Mouse (Mus musculus) gastrocnemius, adult 2 months (tissue): Measurements from ENCODE around the gene B230118H07Rik. TPM values are rescaled to one million over a fixed set of nuclear protein-coding genes. Genes with fewer than 3 reads are reported as not detected.
A peak's percentile ranks its signal among the peaks of the same experiment; 100 is the strongest.
"Not testable (repeated sequence)": the region's sequence is repeated elsewhere in the genome, so short reads cannot be mapped to it uniquely, and the experiment has no call there.

Experiments used
- DNase-seq: peaks from one replicate; pipeline ENCODE4 v3.0.0; 2022
- H3K27ac ChIP-seq: fragments of 200-600 bp; 2 replicates; pipeline ENCODE4 v1.8.1; 2022; ENCODE audit warnings: mild to moderate bottlenecking
- H3K4me3 ChIP-seq: fragments of 200-600 bp; 2 replicates; pipeline ENCODE4 v1.8.1; 2022; ENCODE audit warnings: mild to moderate bottlenecking, moderate library complexity
- CTCF ChIP-seq: fragments of 200-600 bp; IDR thresholded peaks from 2 replicates; pipeline ENCODE4 v1.8.1; 2022; ENCODE audit warnings: antibody characterized with exemption, mild to moderate bottlenecking, moderate library complexity
- intact Hi-C: fragments of 180-260 bp; cut with DNase I; formaldehyde crosslinking; loops from one replicate; pipeline ENCODE4 v1.15.1; 2025
- total RNA-seq, 2 experiments: library from RNA; stranded (reverse); gene quantifications; 2 replicates each; pipeline ENCODE4 v1.2.3; 2021

Gene B230118H07Rik
- total RNA-seq, 2 experiments from 2014 or later: 79.3 to 89.4 TPM

DNA sequence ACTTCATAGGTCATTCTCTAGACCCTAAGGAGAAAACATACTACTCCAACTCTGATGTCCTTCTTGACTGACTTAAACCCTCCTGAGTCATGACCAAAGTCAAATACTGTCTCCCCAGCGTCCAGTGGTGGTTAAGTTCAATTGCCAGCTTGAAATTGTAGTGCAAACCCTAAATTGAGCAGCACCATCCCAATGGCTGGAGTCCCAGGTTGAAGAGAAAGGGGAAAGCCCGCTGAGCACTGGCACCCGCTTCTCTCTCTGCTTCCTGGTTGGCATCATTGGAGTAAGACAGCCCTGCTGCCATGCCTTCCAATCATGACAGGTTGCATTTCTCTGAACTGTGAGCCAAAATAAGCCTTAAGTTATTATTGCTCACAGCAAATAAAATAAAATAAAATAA lies 89.9 kb downstream of the B230118H07Rik start:
- DNase-seq: no peak
- H3K27ac ChIP-seq: no peak overlapping the region
- no peak for TF ChIP-seq CTCF
- intact Hi-C loops: no loop called here
- no peak overlapping the region for H3K4me3 ChIP-seq

DNA sequence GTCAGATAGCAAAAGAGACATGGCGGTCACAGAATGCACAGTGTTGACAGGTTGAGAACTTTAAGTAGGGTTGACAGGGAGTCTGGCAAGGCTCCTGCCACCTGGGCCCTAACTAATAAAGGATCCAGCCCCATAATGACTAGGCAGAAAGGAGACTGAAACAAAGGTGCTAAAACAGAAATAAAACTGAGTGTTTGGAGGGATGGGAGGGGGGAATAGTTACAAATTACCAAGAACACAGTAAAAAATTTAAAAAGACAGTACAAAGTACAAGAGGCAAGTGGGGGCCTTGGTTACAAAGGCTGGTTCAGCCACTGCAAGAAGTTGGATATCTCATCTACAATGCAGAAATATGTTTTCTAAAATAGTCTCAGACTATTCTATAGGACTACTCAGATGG lies 93.4 kb downstream of the B230118H07Rik start:
- H3K27ac ChIP-seq: no peak overlapping the region
- DNase-seq: no peak
- no peak overlapping the region for H3K4me3 ChIP-seq
- intact Hi-C loops: no loop called here
- TF ChIP-seq CTCF: no peak

DNA sequence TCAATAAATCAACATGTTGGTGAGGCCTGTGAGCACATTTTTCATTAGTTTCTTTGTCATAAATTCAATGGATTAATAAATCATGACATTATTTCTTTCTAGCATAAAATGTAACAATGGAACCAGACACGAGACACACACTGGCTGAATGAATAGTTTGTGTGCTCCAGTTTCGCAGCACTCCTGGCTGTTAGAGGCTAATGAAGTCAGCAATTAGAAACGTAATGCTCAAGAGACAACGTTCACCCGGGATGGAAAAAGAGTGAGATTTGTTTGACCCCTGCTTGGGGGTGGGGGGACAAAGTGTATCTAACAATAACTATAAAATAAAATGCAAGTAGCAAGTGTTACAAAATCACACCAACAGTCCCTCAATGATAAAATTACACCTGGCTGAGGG lies 95.5 kb downstream of the B230118H07Rik start:
- DNase-seq: no peak
- no peak for TF ChIP-seq CTCF
- intact Hi-C loops: no loop called here
- no peak overlapping the region for H3K4me3 ChIP-seq
- H3K27ac ChIP-seq: no peak overlapping the region

DNA sequence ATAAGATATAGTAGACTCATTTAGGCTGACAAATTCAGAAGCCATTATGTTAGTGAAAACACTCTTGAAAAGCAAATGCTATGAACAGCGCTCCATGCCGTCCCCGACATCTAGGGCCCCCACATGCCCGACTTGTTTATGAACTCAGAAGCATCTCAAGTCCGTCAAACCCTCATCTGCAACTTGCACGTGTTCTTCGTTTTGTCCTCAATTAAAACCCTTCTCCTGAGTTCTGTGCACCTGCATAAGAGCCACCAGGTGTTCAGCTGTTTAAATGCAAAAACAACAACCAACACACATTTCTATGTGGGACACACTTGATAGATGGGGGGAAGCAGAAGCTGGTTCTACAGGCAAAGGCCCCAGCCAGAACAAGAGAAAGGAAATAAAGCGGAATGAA lies 97.0 kb downstream of the B230118H07Rik start:
- Histone ChIP-seq H3K4me3 (no peak overlapping the region), H3K27ac (no peak overlapping the region)
- no peak for TF ChIP-seq CTCF
- intact Hi-C loops: no loop called here
- no peak for DNase-seq

DNA sequence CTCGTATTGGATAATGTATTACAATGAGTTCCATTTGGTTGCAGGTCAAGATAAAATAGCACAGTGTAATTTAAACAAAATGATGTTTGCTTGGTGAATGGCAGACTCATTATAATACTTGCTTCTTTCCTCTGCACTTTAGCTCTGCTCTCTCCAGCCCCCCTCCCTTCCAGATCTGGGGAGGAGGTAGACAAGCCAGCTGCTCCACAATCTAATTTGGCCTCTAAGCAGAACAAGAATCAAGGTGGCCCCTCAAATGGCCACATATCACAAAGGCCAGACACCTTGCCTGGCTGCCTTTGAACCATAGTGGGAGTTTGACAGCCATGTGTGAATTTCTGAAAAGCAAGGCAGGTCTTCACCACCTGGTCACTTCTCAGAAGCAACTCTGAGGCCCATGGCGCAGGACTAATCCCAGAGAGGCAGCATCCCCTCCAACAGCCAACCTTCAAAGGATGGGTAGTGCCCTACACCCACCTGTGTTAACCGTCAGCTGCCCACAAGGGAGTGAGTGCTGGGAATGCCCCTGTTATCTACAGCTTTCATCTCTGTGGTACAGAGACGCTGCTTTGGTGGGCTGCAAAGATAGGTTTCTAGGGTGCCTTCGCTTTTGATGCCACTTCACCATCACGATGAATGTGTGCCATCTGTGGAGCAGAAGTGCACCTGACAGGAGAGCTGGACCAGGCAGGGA lies 98.2 kb downstream of the B230118H07Rik start:
- TF ChIP-seq CTCF: no peak
- no peak for DNase-seq
- intact Hi-C loops: no loop called here

DNA sequence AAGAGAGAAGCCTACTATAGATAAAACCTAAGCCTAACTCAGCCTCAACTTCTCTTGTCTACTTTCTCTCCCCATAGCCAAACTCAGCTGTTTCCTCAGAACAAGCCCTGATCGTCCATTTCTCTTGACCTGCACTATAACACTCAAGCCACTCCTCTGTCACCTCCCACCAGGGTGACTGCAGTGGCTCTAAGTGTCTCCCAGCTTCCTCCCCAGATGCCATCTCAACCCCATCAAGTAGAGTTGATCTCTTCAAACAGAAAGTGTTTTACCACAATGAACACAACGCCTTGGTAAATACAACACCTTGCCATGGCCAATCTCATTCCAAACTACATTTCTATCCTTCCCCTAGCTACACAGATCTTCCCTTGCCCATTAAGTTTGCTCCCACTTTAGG lies 99.2 kb downstream of the B230118H07Rik start:
- DNase-seq: no peak
- H3K27ac ChIP-seq: no peak overlapping the region
- intact Hi-C loops: no loop called here
- H3K4me3 ChIP-seq: no peak overlapping the region
- no peak for TF ChIP-seq CTCF

More for the DNA sequence above, 98.2 kb downstream of the B230118H07Rik start:
- Histone ChIP-seq H3K4me3 (no peak overlapping the region), H3K27ac (no peak overlapping the region)

DNA sequence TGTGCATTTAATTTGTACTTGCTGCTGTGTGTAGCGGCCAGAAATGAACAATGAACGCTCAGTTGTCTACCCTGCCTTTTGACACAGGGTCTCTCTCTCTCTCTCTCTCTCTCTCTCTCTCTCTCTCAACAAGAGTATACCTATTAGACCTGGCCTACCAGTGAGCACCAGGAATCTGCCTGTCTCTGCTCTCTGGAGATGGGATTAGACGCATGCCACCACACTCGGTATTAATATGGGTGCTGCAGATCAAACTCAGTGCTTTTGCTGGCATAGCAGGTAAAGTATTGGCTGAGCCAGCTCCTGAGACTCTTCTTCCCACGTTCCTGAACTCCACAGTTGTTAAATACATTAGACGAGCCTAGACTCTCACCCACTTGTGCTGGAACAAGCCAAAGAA lies 100.5 kb downstream of the B230118H07Rik start:
- intact Hi-C loops: no loop called here

DNA sequence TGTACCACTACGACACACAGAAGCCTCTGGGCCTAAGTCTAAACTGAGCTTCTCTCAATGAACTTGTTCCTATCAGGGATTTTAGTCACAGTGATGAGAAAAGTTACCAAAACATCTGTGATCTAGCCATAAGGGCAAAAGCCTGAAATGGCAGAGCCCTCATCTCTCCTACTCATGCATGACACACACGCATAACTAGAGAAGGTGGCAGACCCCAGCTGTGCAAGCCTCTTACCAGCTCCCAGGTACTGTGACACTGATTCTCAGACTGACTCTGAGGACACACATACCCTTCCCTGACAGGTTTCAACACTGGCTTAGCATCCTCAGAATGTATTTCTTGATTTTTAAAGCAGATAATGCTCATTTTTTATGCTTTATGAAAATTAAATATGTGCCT lies 103.7 kb downstream of the B230118H07Rik start:
- no peak for DNase-seq
- intact Hi-C loops: no loop called here
- TF ChIP-seq CTCF: no peak
- Histone ChIP-seq H3K27ac (no peak overlapping the region), H3K4me3 (no peak overlapping the region)

More for the DNA sequence above, 100.5 kb downstream of the B230118H07Rik start:
- Histone ChIP-seq H3K4me3 (no peak overlapping the region), H3K27ac (no peak overlapping the region)
- DNase-seq: no peak
- no peak for TF ChIP-seq CTCF

DNA sequence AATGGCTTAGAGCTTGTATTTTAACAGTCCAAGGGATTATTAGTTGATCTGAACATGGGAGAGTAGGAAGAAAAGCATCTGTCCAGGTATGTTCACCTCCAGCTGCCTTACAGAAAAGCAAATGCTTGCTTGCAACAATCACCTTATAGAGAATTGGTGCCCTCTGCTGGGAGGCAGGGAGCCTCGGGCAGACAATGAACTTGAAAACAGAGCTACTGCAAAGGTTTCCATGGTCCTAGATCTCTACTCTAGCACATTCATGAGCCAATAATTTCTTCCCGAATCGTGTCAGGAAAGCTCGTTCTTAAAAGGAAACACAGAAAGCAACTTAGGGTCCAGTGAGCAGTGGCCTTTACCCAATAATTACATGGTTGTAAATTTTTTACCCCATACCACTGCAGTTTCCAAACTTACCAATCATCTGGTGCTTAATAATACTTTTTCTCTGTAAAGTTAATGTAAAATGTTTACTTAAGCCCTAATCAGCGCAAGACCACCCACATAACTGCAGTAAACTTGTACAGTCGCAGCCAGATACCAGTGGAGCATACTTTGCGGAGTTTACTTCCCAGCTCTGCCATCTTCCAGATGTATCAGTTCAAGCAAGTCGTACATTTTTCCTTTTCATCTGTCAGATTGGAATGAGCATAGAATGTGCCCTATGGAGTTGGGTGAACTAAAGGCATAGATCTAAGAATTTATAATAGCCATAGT lies 105.5 kb downstream of the B230118H07Rik start:
- intact Hi-C loops: no loop called here
- Histone ChIP-seq H3K27ac (no peak overlapping the region), H3K4me3 (no peak overlapping the region)
- peak; percentile 5; the same call in 1 of the 2 replicates for TF ChIP-seq CTCF
- DNase-seq: no peak

DNA sequence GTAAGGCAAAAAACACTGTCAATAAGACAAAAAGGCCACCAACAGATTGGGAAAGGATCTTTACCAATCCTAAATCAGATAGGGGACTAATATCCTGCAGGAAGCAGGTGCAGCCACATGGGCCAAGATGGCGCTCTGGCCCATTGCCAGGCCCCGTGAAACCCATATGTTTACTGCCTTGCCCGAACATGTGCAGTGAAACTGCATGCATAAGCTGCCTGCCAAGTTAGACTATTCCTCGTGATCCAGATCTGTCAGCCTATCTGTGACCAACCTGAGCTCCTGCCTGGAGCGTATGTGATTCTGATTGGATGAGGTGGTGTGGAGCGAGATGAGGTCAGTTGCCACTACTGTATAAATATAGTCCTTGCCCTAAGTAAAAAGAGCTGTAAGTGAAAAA lies 112.4 kb downstream of the B230118H07Rik start:
- DNase-seq, H3K4me3 ChIP-seq, H3K27ac ChIP-seq, intact Hi-C loops: not testable (repeated sequence)

DNA sequence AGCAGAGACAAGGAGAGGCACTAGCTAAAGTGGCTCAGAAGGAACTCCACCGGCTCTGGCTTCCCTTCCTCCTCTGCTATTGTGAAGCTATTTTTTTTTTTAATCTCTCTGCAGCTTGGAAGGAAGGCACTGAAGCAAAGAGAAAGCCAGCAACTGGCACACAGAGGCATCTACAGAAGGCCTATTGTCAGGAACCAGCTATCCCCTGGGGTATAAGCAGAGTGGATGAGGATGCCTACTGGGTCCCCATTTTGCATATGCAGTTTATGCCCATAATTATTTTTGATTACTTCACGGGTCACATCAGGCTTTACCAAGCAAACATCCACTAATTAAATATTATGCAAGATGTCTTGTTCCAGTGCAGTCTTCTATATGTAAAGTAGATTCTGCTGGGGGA lies 115.6 kb downstream of the B230118H07Rik start:
- Histone ChIP-seq H3K4me3 (no peak overlapping the region), H3K27ac (no peak overlapping the region)
- TF ChIP-seq CTCF: no peak
- intact Hi-C loops: no loop called here
- DNase-seq: no peak

DNA sequence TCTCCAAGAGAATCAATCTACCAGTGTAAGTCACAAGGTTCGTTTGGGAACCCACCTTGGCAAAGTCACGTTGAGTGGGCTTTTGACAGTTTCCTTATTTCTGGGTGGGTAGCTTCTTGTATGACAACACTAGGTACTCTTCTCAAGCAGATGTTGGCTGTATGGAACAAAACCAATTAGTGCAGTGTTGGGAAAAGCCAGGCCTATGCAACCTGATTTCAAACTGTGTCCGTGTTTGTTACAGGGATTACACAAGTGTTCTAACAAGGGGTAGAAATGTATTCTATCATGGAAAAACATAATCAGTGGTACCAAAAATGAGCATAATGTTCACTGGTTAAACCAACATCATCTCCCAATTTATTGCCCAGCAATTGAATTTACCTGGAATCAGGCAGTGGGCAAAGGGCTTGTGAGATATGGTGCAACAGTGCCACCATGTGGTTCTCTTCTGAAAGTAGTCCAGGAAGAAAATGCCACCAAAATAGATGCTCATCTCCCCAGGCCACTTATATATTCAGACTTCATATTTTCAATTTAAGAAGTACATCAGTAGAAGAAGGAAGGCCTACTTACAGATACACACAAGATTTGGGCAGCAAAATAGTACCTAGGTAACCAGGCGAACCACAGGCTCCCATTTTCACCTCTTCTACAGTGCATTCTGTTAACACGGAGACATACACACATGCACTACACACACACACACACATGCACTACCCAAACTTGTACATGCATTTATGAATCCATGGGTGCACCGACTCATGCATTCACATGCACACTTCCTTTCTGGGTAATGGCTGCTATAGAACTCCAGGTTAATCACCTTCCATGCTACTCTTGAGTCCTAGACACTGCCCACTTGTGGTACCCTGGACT lies 123.6 kb downstream of the B230118H07Rik start:
- no peak overlapping the region for H3K27ac ChIP-seq
- DNase-seq: no peak
- H3K4me3 ChIP-seq: no peak overlapping the region
- TF ChIP-seq CTCF: peak; percentile 64
- intact Hi-C loops: no loop called here

DNA sequence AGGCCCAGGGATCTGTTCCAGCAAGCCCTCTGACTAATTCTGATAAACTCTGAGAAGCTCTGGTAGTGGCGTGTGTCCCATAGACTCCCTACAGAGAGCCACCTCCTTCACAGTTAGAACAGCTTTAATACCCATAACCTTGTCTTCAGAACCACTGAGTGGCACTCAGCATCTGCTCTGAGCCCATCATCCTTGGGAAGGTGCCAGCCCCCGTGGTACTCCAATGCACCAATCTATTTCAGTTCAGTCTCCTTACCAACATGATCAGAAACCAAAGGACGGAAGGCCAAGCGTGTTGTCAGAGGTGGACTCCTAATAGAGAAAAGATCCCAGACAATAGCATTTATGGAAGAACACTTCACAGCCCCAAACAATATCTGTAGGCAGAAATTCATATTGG lies 124.2 kb downstream of the B230118H07Rik start:
- Histone ChIP-seq H3K27ac (no peak overlapping the region), H3K4me3 (no peak overlapping the region)
- DNase-seq: no peak
- intact Hi-C loops: no loop called here
- TF ChIP-seq CTCF: no peak
